Mouse (Mus musculus) embryonic facial prominence, embryonic 14.5 days (tissue): Measurements from ENCODE around the gene Ranbp17. TPM values are rescaled to one million over a fixed set of nuclear protein-coding genes. Genes with fewer than 3 reads are reported as not detected.
A peak's percentile ranks its signal among the peaks of the same experiment; 100 is the strongest.

ENCODE experiments used
- ATAC-seq: fragments of 200-750 bp; cut with Nextera tagmentation; 2 replicates; pipeline ENCODE4 v1.8.0; 2017; ENCODE audit warnings: low read depth, moderate number of reproducible peaks, moderate TSS enrichment
- DNase-seq: peaks from one replicate; pipeline ENCODE4 v3.0.0-alpha.2; 2015; ENCODE audit warnings: low spot score
- H3K27ac ChIP-seq: fragments of 300-500 bp; sonication (generic); replicated peaks from 2 replicates; pipeline ENCODE4 v1.5.1; 2014; ENCODE audit warnings: low read depth, mild to moderate bottlenecking, low read length, moderate library complexity
- H3K27me3 ChIP-seq: fragments of 300-500 bp; sonication (generic); replicated peaks from 2 replicates; pipeline ENCODE4 v1.6.1; 2014; ENCODE audit warnings: low read length; ENCODE audit not compliant: control insufficient read depth, insufficient read depth
- H3K36me3 ChIP-seq: fragments of 300-500 bp; sonication (generic); 2 replicates; pipeline ENCODE4 v1.6.1; 2014; ENCODE audit warnings: low read length, mixed read lengths; ENCODE audit not compliant: control insufficient read depth, insufficient read depth
- H3K4me1 ChIP-seq: fragments of 300-500 bp; sonication (generic); 2 replicates; pipeline ENCODE4 v1.6.1; 2014; ENCODE audit warnings: antibody characterized with exemption, low read length; ENCODE audit not compliant: control insufficient read depth, insufficient read depth
- H3K4me2 ChIP-seq: fragments of 300-500 bp; sonication (generic); 2 replicates; pipeline ENCODE4 v1.6.1; 2014; ENCODE audit warnings: low read depth, mild to moderate bottlenecking, low read length, moderate library complexity, mixed read lengths
- H3K4me3 ChIP-seq: fragments of 300-500 bp; sonication (generic); 2 replicates; pipeline ENCODE4 v1.5.1; 2014; ENCODE audit warnings: low read depth, mild to moderate bottlenecking, low read length
- H3K9ac ChIP-seq: fragments of 300-500 bp; sonication (generic); 2 replicates; pipeline ENCODE4 v1.6.1; 2014; ENCODE audit warnings: low read depth, mild to moderate bottlenecking, low read length, moderate library complexity, mixed read lengths
- H3K9me3 ChIP-seq: fragments of 300-500 bp; sonication (generic); 2 replicates; pipeline ENCODE4 v1.6.1; 2016; ENCODE audit warnings: low read length; ENCODE audit not compliant: control insufficient read depth
- WGBS: fragments of 180-500 bp; shearing (Covaris S2); extraction: QIAGEN DNeasy Blood & Tissue Kit; methylation state at CpG from one replicate; pipeline ENCODE4 v1.1.7; 2014; 5-methylcytosine and 5-hydroxymethylcytosine counted together
- polyA plus RNA-seq: library from polyadenylated mRNA; unstranded; fragments of >200 nt; fragmentation: Nextera tagmentation; extraction: Ambion mirVana; gene quantifications from 2 replicates; pipeline ENCODE4 v1.2.1, GENCODE M21; 2014

Ranbp17 gene
- polyA plus RNA-seq, 1 experiment from 2014 or later, result 5.7 TPM

GRCm38 (mm10) chr11:33319006-33319611, 194.4 kb downstream of the Ranbp17 start:
- no peak overlapping the region for H3K27ac ChIP-seq
- no peaks in the 10 kb centered on the region for H3K9me3 ChIP-seq
- H3K4me3 ChIP-seq, result no peak overlapping the region
- no peak for DNase-seq
- no peaks in the 10 kb centered on the region for H3K36me3 ChIP-seq
- no peak overlapping the region for H3K9ac ChIP-seq
- no peaks in the 10 kb centered on the region for H3K4me1 ChIP-seq
- no peak for ATAC-seq
- 79% methylated on average over 7 of the region's 7 CpGs for WGBS
- no peaks in the 10 kb centered on the region for H3K27me3 ChIP-seq
- no peak overlapping the region for H3K4me2 ChIP-seq

- Histone ChIP-seq H3K4me3 (no peak overlapping the region), H3K27me3 (no peaks in the 10 kb centered on the region), H3K27ac (no peak overlapping the region), H3K4me1 (no peaks in the 10 kb centered on the region; the same call in 1 of the 2 replicates), H3K9ac (no peak overlapping the region), H3K9me3 (no peaks in the 10 kb centered on the region), H3K4me2 (no peak overlapping the region), H3K36me3 (no peaks in the 10 kb centered on the region)
- DNase-seq (peak; percentile 70), ATAC-seq (peak; percentile 81; the same call in 1 of the 2 replicates)
- 31% methylated on average over 4 of the region's 4 CpGs for WGBS
Measured at GRCm38 (mm10) chr11:33309566-33309965, 204.0 kb downstream of the Ranbp17 start.

DNA sequence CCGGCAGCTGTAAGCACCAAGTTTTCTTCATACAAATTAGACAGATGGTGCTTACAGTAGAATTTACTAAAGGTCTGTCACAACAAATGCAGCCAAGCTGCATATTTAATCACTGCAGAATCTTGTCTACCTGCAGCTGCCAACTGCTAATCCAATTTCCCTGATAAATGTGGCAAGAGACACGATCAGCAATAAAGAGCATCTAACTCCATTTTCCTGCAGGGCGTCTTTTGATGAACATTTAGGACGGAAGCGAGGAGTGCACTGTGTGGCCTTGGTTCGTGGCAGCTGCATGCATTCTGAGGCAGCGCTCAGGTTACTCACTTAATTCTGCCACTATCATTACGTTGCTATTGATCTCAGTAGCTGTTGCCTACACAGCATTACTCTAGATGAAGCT, 212.7 kb downstream of the Ranbp17 start:
- peak; percentile 13 for DNase-seq
- no peaks in the 10 kb centered on the region for H3K4me1 ChIP-seq
- no peak overlapping the region for H3K27ac ChIP-seq
- no peaks in the 10 kb centered on the region for H3K36me3 ChIP-seq
- ATAC-seq, result no peak
- no peaks in the 10 kb centered on the region for H3K9me3 ChIP-seq
- 48% methylated on average over 8 of the region's 8 CpGs for WGBS
- no peak overlapping the region for H3K4me3 ChIP-seq
- H3K9ac ChIP-seq, result no peak overlapping the region
- no peak overlapping the region for H3K4me2 ChIP-seq
- H3K27me3 ChIP-seq, result no peaks in the 10 kb centered on the region

DNA sequence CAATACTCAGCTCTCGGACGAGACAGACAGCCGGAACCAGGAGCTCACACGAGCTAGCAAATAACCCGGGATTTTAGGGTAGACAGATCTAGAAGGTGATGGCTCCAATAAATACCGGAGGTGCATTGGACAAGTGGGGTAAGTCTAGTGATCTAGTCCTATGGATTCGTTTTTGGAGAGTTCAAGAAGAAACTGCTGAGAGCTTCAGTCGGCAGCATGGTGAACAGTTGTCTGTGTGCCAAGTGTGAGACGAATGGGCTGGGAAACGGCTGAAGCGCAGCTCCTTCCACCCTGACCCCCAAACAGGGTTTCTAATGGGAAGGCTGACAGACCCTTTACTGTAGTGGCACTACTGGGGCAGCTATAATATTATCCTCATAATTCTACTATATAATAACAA, 214.2 kb downstream of the Ranbp17 start:
- no peaks in the 10 kb centered on the region for H3K27me3 ChIP-seq
- H3K4me3 ChIP-seq, result no peak overlapping the region
- no peak overlapping the region for H3K9ac ChIP-seq
- H3K4me1 ChIP-seq, result no peaks in the 10 kb centered on the region
- H3K27ac ChIP-seq, result no peak overlapping the region
- DNase-seq (no peak), ATAC-seq (no peak)
- H3K9me3 ChIP-seq, result no peaks in the 10 kb centered on the region
- H3K36me3 ChIP-seq, result no peaks in the 10 kb centered on the region
- 78% methylated on average over 11 of the region's 11 CpGs for WGBS
- H3K4me2 ChIP-seq, result no peak overlapping the region

DNA sequence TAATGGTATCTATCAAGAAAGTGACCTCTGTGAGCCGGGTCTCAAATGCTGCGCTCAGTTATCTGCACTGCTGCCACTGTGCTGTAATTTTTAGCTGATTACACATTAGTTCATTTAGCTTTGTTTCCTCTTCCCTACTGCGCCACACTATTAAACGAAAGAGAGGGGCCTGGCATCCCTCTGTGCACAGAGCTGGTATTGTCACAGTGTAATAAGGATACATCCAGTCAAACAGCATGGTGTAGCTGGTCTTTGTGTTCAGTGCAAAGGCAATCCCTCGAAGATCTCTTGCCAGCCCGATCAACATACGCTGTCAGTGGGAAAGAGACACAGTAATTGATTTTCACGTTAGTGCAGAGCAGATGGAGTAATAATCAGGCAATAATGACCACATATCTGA, 216.4 kb downstream of the Ranbp17 start:
- Histone ChIP-seq H3K27ac (no peak overlapping the region), H3K27me3 (no peaks in the 10 kb centered on the region), H3K9ac (no peak overlapping the region), H3K4me1 (no peaks in the 10 kb centered on the region), H3K9me3 (no peaks in the 10 kb centered on the region), H3K4me2 (no peak overlapping the region), H3K36me3 (no peaks in the 10 kb centered on the region), H3K4me3 (no peak overlapping the region)
- DNase-seq (no peak), ATAC-seq (no peak)
- WGBS, result 64% methylated on average over 8 of the region's 8 CpGs

DNA sequence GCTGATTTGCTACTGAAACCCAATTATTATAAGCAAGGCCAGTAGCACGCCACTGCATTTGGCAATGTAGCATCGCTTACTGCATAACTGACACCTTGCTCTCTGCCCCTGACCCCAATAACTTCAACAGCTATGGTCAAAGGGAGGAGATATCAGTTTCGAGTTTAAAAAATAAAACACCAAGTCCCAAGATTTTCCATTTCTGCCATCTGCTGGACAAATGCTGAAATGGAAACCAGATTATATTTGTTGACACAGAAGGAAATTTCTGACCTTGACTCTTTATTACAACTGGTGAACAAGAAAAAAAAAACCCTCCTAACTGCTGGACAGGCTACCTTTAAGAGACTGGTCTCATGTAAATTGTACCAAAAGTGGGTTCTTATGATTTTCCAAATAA, 218.1 kb downstream of the Ranbp17 start:
- no peak overlapping the region for H3K4me2 ChIP-seq

DNA sequence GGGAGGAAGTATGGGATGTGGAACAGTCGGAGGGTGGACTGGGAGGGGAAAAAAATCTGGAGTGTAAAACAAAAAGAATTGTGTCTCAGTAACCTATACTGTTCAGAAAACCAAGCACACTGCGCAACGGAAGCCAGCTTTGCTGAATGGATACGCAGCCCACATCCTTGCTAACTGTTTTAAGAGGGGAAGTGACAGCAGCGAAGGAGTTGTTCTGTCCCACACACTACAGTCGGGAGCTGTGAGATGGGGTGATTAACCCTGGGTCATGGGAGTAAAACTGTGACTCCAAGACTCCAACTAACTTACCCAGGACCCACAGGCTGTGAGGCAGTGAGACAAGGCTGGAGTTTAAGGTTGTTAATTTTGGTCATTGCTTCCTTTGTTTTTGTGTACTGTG, 219.5 kb downstream of the Ranbp17 start:
- DNase-seq (no peak), ATAC-seq (no peak)
- H3K9ac ChIP-seq, result no peak overlapping the region
- no peaks in the 10 kb centered on the region for H3K27me3 ChIP-seq
- H3K36me3 ChIP-seq, result no peaks in the 10 kb centered on the region
- WGBS, result 73% methylated on average over 6 of the region's 6 CpGs
- H3K9me3 ChIP-seq, result no peaks in the 10 kb centered on the region
- no peaks in the 10 kb centered on the region for H3K4me1 ChIP-seq
- no peak overlapping the region for H3K27ac ChIP-seq
- H3K4me2 ChIP-seq, result no peak overlapping the region
- no peak overlapping the region for H3K4me3 ChIP-seq

More for the DNA sequence above, 218.1 kb downstream of the Ranbp17 start:
- H3K27ac ChIP-seq, result no peak overlapping the region
- 37% methylated on average over 3 of the region's 3 CpGs for WGBS
- H3K9me3 ChIP-seq, result no peaks in the 10 kb centered on the region
- ATAC-seq (no peak), DNase-seq (peak; percentile 16)
- no peaks in the 10 kb centered on the region for H3K36me3 ChIP-seq
- H3K27me3 ChIP-seq, result no peaks in the 10 kb centered on the region
- no peak overlapping the region for H3K4me3 ChIP-seq
- no peak overlapping the region for H3K9ac ChIP-seq
- H3K4me1 ChIP-seq, result no peaks in the 10 kb centered on the region

- Histone ChIP-seq H3K9ac (no peak overlapping the region), H3K9me3 (no peaks in the 10 kb centered on the region), H3K27ac (no peak overlapping the region), H3K27me3 (no peaks in the 10 kb centered on the region), H3K4me2 (no peak overlapping the region), H3K4me3 (no peak overlapping the region), H3K4me1 (no peaks in the 10 kb centered on the region), H3K36me3 (no peaks in the 10 kb centered on the region)
- DNase-seq (no peak), ATAC-seq (no peak)
- WGBS, result 89% methylated on average over 2 of the region's 2 CpGs
Measured at GRCm38 (mm10) chr11:33278571-33278970, 235.0 kb downstream of the Ranbp17 start.

DNA sequence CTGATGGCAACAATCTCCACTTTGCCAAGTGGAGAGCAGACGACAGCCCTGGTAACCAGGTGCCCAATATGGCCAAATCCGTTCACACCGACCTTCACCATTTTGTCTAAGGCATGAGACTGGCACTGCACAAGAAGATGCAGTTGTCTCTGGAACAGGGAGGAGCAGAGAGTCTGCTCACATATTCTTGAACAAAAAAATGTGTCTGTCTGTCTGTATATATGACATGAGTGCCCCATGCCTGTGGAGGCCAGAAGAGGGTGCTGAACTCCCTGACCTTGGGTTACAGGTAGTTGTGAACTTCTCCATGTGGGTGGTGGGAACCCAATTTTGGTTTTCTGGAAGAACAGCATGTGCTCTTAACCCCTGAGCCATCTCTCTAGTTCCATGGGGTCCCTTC, 236.9 kb downstream of the Ranbp17 start, which contains the start of gene Gm12117:
Gm12117 (minus strand) TSS at position 101 of the 400 bp plus-strand sequence.
- DNase-seq (no peak), ATAC-seq (no peak)
- 95% methylated on average over 3 of the region's 3 CpGs for WGBS
- Histone ChIP-seq H3K9ac (no peak within 1 kb of the TSS), H3K4me3 (no peak within 1 kb of the TSS), H3K4me1 (no peaks in the 10 kb centered on the region), H3K27ac (no peak within 1 kb of the TSS), H3K27me3 (no peaks in the 10 kb centered on the region), H3K4me2 (no peak within 1 kb of the TSS), H3K36me3 (no peaks in the 10 kb centered on the region), H3K9me3 (no peaks in the 10 kb centered on the region)
